Mouse (Mus musculus): ENCODE measurements around the gene Ndufb7. TPM values are rescaled to one million over a fixed set of nuclear protein-coding genes. Genes with fewer than 3 reads are reported as not detected.

The Ndufb7 gene
- polyA plus RNA-seq, 1 experiment from 2014 or later: 555 TPM

Other genes with a start within 250 kb of the Ndufb7 start
- gene Elmod2, start 234.2 kb upstream of the Ndufb7 start, polyA plus RNA-seq (2016; fragmentation: Nextera tagmentation; extraction: Ambion mirVana): 14.8 and 16.1 TPM in 2 replicates
- not detected in 2 replicates for gene Mgat4d, start 218.2 kb upstream of the Ndufb7 start, polyA plus RNA-seq (2016; fragmentation: Nextera tagmentation; extraction: Ambion mirVana)
- 0.14 TPM in 1 of 2 replicates, not detected in the other for gene Clgn, start 176.8 kb upstream of the Ndufb7 start, polyA plus RNA-seq (2016; fragmentation: Nextera tagmentation; extraction: Ambion mirVana)
- 95.3 and 98.0 TPM in 2 replicates for gene Scoc, start 108.3 kb upstream of the Ndufb7 start, polyA plus RNA-seq (2016; fragmentation: Nextera tagmentation; extraction: Ambion mirVana)
- not detected in 2 replicates for gene Olfr370, start 30.9 kb upstream of the Ndufb7 start, polyA plus RNA-seq (2016; fragmentation: Nextera tagmentation; extraction: Ambion mirVana)
- 445 and 456 TPM in 2 replicates for gene Tecr, start 41.3 kb downstream of the Ndufb7 start, polyA plus RNA-seq (2016; fragmentation: Nextera tagmentation; extraction: Ambion mirVana)
- 45.1 and 47.4 TPM in 2 replicates for gene Dnajb1, start 41.5 kb downstream of the Ndufb7 start, polyA plus RNA-seq (2016; fragmentation: Nextera tagmentation; extraction: Ambion mirVana)
- gene Gipc1, start 86.0 kb downstream of the Ndufb7 start, polyA plus RNA-seq (2016; fragmentation: Nextera tagmentation; extraction: Ambion mirVana): 175 and 180 TPM in 2 replicates
- 0.32 and 0.60 TPM in 2 replicates for gene Ptger1, start 100.0 kb downstream of the Ndufb7 start, polyA plus RNA-seq (2016; fragmentation: Nextera tagmentation; extraction: Ambion mirVana)
- gene Pkn1, start 132.5 kb downstream of the Ndufb7 start, polyA plus RNA-seq (2016; fragmentation: Nextera tagmentation; extraction: Ambion mirVana): 24.4 and 28.7 TPM in 2 replicates
- 117 and 128 TPM in 2 replicates for gene Ddx39, start 148.5 kb downstream of the Ndufb7 start, polyA plus RNA-seq (2016; fragmentation: Nextera tagmentation; extraction: Ambion mirVana)
- 26.2 and 29.2 TPM in 2 replicates for gene Adgre5, start 174.7 kb downstream of the Ndufb7 start, polyA plus RNA-seq (2016; fragmentation: Nextera tagmentation; extraction: Ambion mirVana)

All from heart, embryonic 12.5 days (tissue).